Mouse (Mus musculus) forebrain, embryonic 10.5 days (tissue): Measurements from ENCODE around the gene Barhl1. TPM values are rescaled to one million over a fixed set of nuclear protein-coding genes. Genes with fewer than 3 reads are reported as not detected.

Experiments
- DNase-seq: peaks from one replicate; pipeline ENCODE4 v3.0.0-alpha.2; 2017; ENCODE audit warnings: low spot score; ENCODE audit errors: extremely low spot score
- H3K27ac ChIP-seq: fragments of 300-500 bp; sonication (generic); 2 replicates; pipeline ENCODE4 v1.5.1; 2016; ENCODE audit warnings: mild to moderate bottlenecking
- H3K27me3 ChIP-seq: fragments of 300-500 bp; sonication (generic); 2 replicates; pipeline ENCODE4 v1.6.1; 2016; ENCODE audit warnings: mild to moderate bottlenecking; ENCODE audit not compliant: poor library complexity, severe bottlenecking
- H3K36me3 ChIP-seq: fragments of 300-500 bp; sonication (generic); replicated peaks from 2 replicates; pipeline ENCODE4 v1.6.1; 2016; ENCODE audit warnings: mild to moderate bottlenecking, moderate library complexity
- H3K4me1 ChIP-seq: fragments of 300-500 bp; sonication (generic); 2 replicates; pipeline ENCODE4 v1.6.1; 2016
- H3K4me3 ChIP-seq: fragments of 300-500 bp; sonication (generic); 2 replicates; pipeline ENCODE4 v1.5.1; 2016; ENCODE audit warnings: mild to moderate bottlenecking, moderate library complexity
- H3K9me3 ChIP-seq: fragments of 300-500 bp; sonication (generic); 2 replicates; pipeline ENCODE4 v1.6.1; 2016; ENCODE audit warnings: mild to moderate bottlenecking, moderate library complexity
- WGBS: fragments of 180-500 bp; shearing (Covaris S2); methylation state at CpG from one replicate; pipeline ENCODE4 v1.1.7; 2016; 5-methylcytosine and 5-hydroxymethylcytosine counted together
- polyA plus RNA-seq: library from polyadenylated mRNA; unstranded; fragments of >200 nt; fragmentation: Nextera tagmentation; extraction: Ambion mirVana; gene quantifications from 2 replicates; pipeline ENCODE4 v1.2.1, GENCODE M21; 2016

Gene Barhl1
- polyA plus RNA-seq, 1 experiment from 2014 or later = 0.74 TPM

- Histone ChIP-seq H3K27ac (no peak overlapping the region), H3K4me1 (peaks cover 23% of the 10 kb centered on the region), H3K27me3 (peaks cover 100% of the 10 kb centered on the region), H3K36me3 (no peaks in the 10 kb centered on the region), H3K9me3 (no peaks in the 10 kb centered on the region), H3K4me3 (no peak overlapping the region)
- DNase-seq = no peak
- WGBS = 1% methylated on average over 4 of the region's 4 CpGs
These were observed 2.5 kb upstream of the Barhl1 start for GRCm38 (mm10) chr2:28919001-28919400.

- H3K27ac ChIP-seq = 0 out of 2 replicates have a peak overlapping the region, but pooled peaks have one; percentile 22
- H3K9me3 ChIP-seq = no peaks in the 10 kb centered on the region
- WGBS = under 1% methylated on average over 73 of the region's 73 CpGs
These were observed 1.3 kb upstream of the Barhl1 start for GRCm38 (mm10) chr2:28917518-28918361.

GRCm38 (mm10) chr2:28917156-28917517, 669 bp upstream of the Barhl1 start:
- no peaks in the 10 kb centered on the region for H3K9me3 ChIP-seq
- peaks cover 34% of the 10 kb centered on the region for H3K4me1 ChIP-seq
- 0 out of 2 replicates have a peak overlapping the region, but pooled peaks have one; percentile 37 for H3K4me3 ChIP-seq
- no peak overlapping the region for H3K27ac ChIP-seq
- no peaks in the 10 kb centered on the region for H3K36me3 ChIP-seq
- peaks cover 100% of the 10 kb centered on the region for H3K27me3 ChIP-seq
- WGBS = 2% methylated on average over 11 of the region's 11 CpGs
- peak; percentile 48 for DNase-seq

More at GRCm38 (mm10) chr2:28917518-28918361, 1.3 kb upstream of the Barhl1 start:
- DNase-seq = peak; percentile 49
- Histone ChIP-seq H3K36me3 (no peaks in the 10 kb centered on the region), H3K4me3 (peak overlapping the region; percentile 37), H3K4me1 (peaks cover 28% of the 10 kb centered on the region), H3K27me3 (peaks cover 100% of the 10 kb centered on the region)

- Histone ChIP-seq H3K9me3 (no peaks in the 10 kb centered on the region), H3K4me3 (peak overlapping the region; percentile 20; the same call in 1 of the 2 replicates), H3K27me3 (peaks cover 100% of the 10 kb centered on the region), H3K4me1 (peaks cover 46% of the 10 kb centered on the region), H3K36me3 (no peaks in the 10 kb centered on the region), H3K27ac (no peak overlapping the region)
- WGBS = under 1% methylated on average over 50 of the region's 50 CpGs
- DNase-seq = peak; percentile 65
These were observed 528 bp downstream of the Barhl1 start for GRCm38 (mm10) chr2:28915768-28916512.

GRCm38 (mm10) chr2:28915104-28915738, 1.2 kb downstream of the Barhl1 start:
- 2% methylated on average over 22 of the region's 22 CpGs for WGBS
- DNase-seq = peak; percentile 29
- Histone ChIP-seq H3K9me3 (no peaks in the 10 kb centered on the region), H3K27ac (no peak overlapping the region), H3K27me3 (peaks cover 100% of the 10 kb centered on the region), H3K4me1 (peaks cover 49% of the 10 kb centered on the region), H3K36me3 (no peaks in the 10 kb centered on the region), H3K4me3 (peak overlapping the region; percentile 20; the same call in 1 of the 2 replicates)

GRCm38 (mm10) chr2:28914121-28914520, 2.3 kb downstream of the Barhl1 start:
- H3K9me3 ChIP-seq = no peaks in the 10 kb centered on the region
- no peak for DNase-seq
- 2% methylated on average over 2 of the region's 2 CpGs for WGBS
- peaks cover 55% of the 10 kb centered on the region for H3K4me1 ChIP-seq
- H3K27me3 ChIP-seq = peaks cover 100% of the 10 kb centered on the region
- no peak overlapping the region for H3K4me3 ChIP-seq
- H3K36me3 ChIP-seq = no peaks in the 10 kb centered on the region
- H3K27ac ChIP-seq = no peak overlapping the region

- Histone ChIP-seq H3K27me3 (peaks cover 100% of the 10 kb centered on the region), H3K27ac (no peak overlapping the region), H3K36me3 (no peaks in the 10 kb centered on the region), H3K4me1 (peaks cover 63% of the 10 kb centered on the region), H3K9me3 (no peaks in the 10 kb centered on the region), H3K4me3 (no peak overlapping the region)
- 1% methylated on average over 4 of the region's 4 CpGs for WGBS
- peak; percentile 33 for DNase-seq
These were observed 3.5 kb downstream of the Barhl1 start for GRCm38 (mm10) chr2:28912961-28913360.

GRCm38 (mm10) chr2:28912039-28912700, 4.3 kb downstream of the Barhl1 start:
- peak; percentile 39 for DNase-seq
- Histone ChIP-seq H3K27ac (no peak overlapping the region), H3K9me3 (no peaks in the 10 kb centered on the region), H3K36me3 (no peaks in the 10 kb centered on the region), H3K4me1 (peaks cover 65% of the 10 kb centered on the region), H3K27me3 (peaks cover 100% of the 10 kb centered on the region), H3K4me3 (peak overlapping the region; percentile 27)
- WGBS = under 1% methylated on average over 33 of the region's 33 CpGs

GRCm38 (mm10) chr2:28911331-28912038, 5.0 kb downstream of the Barhl1 start:
- Histone ChIP-seq H3K4me1 (peaks cover 70% of the 10 kb centered on the region), H3K36me3 (no peaks in the 10 kb centered on the region), H3K27me3 (peaks cover 100% of the 10 kb centered on the region), H3K27ac (no peak overlapping the region), H3K4me3 (peak overlapping the region; percentile 27), H3K9me3 (no peaks in the 10 kb centered on the region)
- WGBS = under 1% methylated on average over 44 of the region's 44 CpGs
- DNase-seq = peak; percentile 46

- H3K4me3 ChIP-seq = peak overlapping the region; percentile 27; the same call in 1 of the 2 replicates
- DNase-seq = peak; percentile 32
These were observed 5.6 kb downstream of the Barhl1 start for GRCm38 (mm10) chr2:28910877-28911276.

GRCm38 (mm10) chr2:28909818-28910710, 6.4 kb downstream of the Barhl1 start:
- H3K4me1 ChIP-seq = peaks cover 68% of the 10 kb centered on the region
- peak; percentile 23 for DNase-seq
- WGBS = 5% methylated on average over 25 of the region's 25 CpGs

More at GRCm38 (mm10) chr2:28910877-28911276, 5.6 kb downstream of the Barhl1 start:
- Histone ChIP-seq H3K36me3 (peaks cover 2% of the 10 kb centered on the region; the same call in 1 of the 2 replicates), H3K4me1 (peaks cover 69% of the 10 kb centered on the region), H3K27ac (no peak overlapping the region), H3K27me3 (peaks cover 100% of the 10 kb centered on the region), H3K9me3 (no peaks in the 10 kb centered on the region)
- 5% methylated on average over 3 of the region's 3 CpGs for WGBS

More at GRCm38 (mm10) chr2:28909818-28910710, 6.4 kb downstream of the Barhl1 start:
- no peak overlapping the region for H3K27ac ChIP-seq
- H3K9me3 ChIP-seq = no peaks in the 10 kb centered on the region
- H3K27me3 ChIP-seq = peaks cover 100% of the 10 kb centered on the region
- peak overlapping the region; percentile 14; the same call in 1 of the 2 replicates for H3K4me3 ChIP-seq
- H3K36me3 ChIP-seq = peaks cover 10% of the 10 kb centered on the region
